Mouse (Mus musculus) MEL (cell line): ENCODE measurements at regions not wholly inside any gene's neighbourhood (a gene's known extent, or its start where the extent isn't known, plus 50 kb on each side); places are given as distances from the start of the nearest gene placed in this dataset.

ENCODE experiments used
- DNase-seq: peaks from one replicate; pipeline ENCODE4 v3.0.0; 2011; ENCODE audit warnings: low read depth, low spot score
- H3K27ac ChIP-seq: 2 replicates; pipeline ENCODE4 v1.5.1; 2012; ENCODE audit warnings: low read depth, mild to moderate bottlenecking, control low read depth, low read length, moderate library complexity; ENCODE audit not compliant: control insufficient read depth
- H3K27me3 ChIP-seq, 2 experiments: fragments of 150-350 bp in 1 of 2; sonication (generic) in 1 of 2; 2 replicates each; pipeline ENCODE4 v1.6.1; 2012; ENCODE audit warnings: low read length in 2 of 2, mild to moderate bottlenecking in 2 of 2, improper control_type of control experiment in 1 of 2, moderate library complexity in 1 of 2; ENCODE audit not compliant: insufficient read depth in 2 of 2, control insufficient read depth in 1 of 2
- H3K36me3 ChIP-seq, 2 experiments: 2 replicates each; pipeline ENCODE4 v1.6.1; 2012 to 2014; ENCODE audit warnings: low read length in 2 of 2, improper control_type of control experiment in 1 of 2, inconsistent platforms in 1 of 2, mild to moderate bottlenecking in 1 of 2; ENCODE audit not compliant: insufficient read depth in 2 of 2, control insufficient read depth in 1 of 2
- H3K4me1 ChIP-seq, 2 experiments: fragments of 150-350 bp in 1 of 2; sonication (generic) in 1 of 2; 2 replicates each; pipeline ENCODE4 v1.6.1; 2012; ENCODE audit warnings: low read length in 2 of 2, improper control_type of control experiment in 1 of 2, mild to moderate bottlenecking in 1 of 2; ENCODE audit not compliant: insufficient read depth in 2 of 2, control insufficient read depth in 1 of 2
- H3K4me3 ChIP-seq, 2 experiments: fragments of 150-350 bp in 1 of 2; sonication (generic) in 1 of 2; 2 replicates each; pipeline ENCODE4 v1.5.1; 2012; ENCODE audit warnings: low read depth in 2 of 2, low read length in 2 of 2, mild to moderate bottlenecking in 2 of 2, moderate library complexity in 2 of 2, control low read depth in 1 of 2, improper control_type of control experiment in 1 of 2; ENCODE audit not compliant: control insufficient read depth in 1 of 2, insufficient read depth in 1 of 2
- H3K79me2 ChIP-seq: 2 replicates; pipeline ENCODE4 v1.6.1; 2012; ENCODE audit warnings: mild to moderate bottlenecking, low read length, moderate library complexity; ENCODE audit not compliant: control insufficient read depth, poor library complexity, insufficient read depth
- H3K9ac ChIP-seq: 2 replicates; pipeline ENCODE4 v1.6.1; 2012; ENCODE audit warnings: low read depth, mild to moderate bottlenecking, control low read depth, low read length, moderate library complexity; ENCODE audit not compliant: control insufficient read depth, poor library complexity, severe bottlenecking
- H3K9me3 ChIP-seq: fragments of 150-350 bp; sonication (generic); replicated peaks from 2 replicates; pipeline ENCODE4 v1.6.1; 2012; ENCODE audit warnings: mild to moderate bottlenecking, low read length, improper control_type of control experiment, moderate library complexity; ENCODE audit not compliant: insufficient read depth
- BHLHE40 ChIP-seq: IDR thresholded peaks from 2 replicates; pipeline ENCODE4 v1.6.1; 2012; ENCODE audit warnings: low read depth, mild to moderate bottlenecking, inconsistent platforms, low read length, improper control_type of control experiment, borderline replicate concordance
- E2F4 ChIP-seq: IDR thresholded peaks from 2 replicates; pipeline ENCODE4 v1.6.1; 2011; ENCODE audit warnings: low read depth, low read length, improper control_type of control experiment, borderline replicate concordance
- ELF1 ChIP-seq: IDR thresholded peaks from 2 replicates; pipeline ENCODE4 v1.6.1; 2014; ENCODE audit warnings: low read depth, mild to moderate bottlenecking, inconsistent platforms, low read length, improper control_type of control experiment, moderate library complexity
- EP300 ChIP-seq, 2 experiments: IDR thresholded peaks; 2 replicates each; pipeline ENCODE4 v1.6.1; 2011; ENCODE audit warnings: improper control_type of control experiment in 2 of 2, low read length in 2 of 2, low read depth in 1 of 2, mild to moderate bottlenecking in 1 of 2
- GATA1 ChIP-seq: IDR thresholded peaks from 2 replicates; pipeline ENCODE4 v1.6.1; 2011; ENCODE audit warnings: low read depth, low read length, improper control_type of control experiment
- HCFC1 ChIP-seq: IDR thresholded peaks from 2 replicates; pipeline ENCODE4 v1.6.1; 2012; ENCODE audit warnings: low read depth, mild to moderate bottlenecking, inconsistent platforms, low read length, improper control_type of control experiment, moderate library complexity
- JUND ChIP-seq: IDR thresholded peaks from 2 replicates; pipeline ENCODE4 v1.6.1; 2011; ENCODE audit warnings: low read depth, mild to moderate bottlenecking, improper control_type of control experiment, low read length
- KAT2A ChIP-seq: conservative IDR thresholded peaks from 2 replicates; pipeline ENCODE4 v1.6.1; 2012; ENCODE audit warnings: low read depth, low read length, improper control_type of control experiment, inconsistent platforms
- MAFK ChIP-seq: IDR thresholded peaks from 2 replicates; pipeline ENCODE4 v1.6.1; 2011; ENCODE audit warnings: low read depth, mild to moderate bottlenecking, low read length, improper control_type of control experiment, borderline replicate concordance
- MAX ChIP-seq: IDR thresholded peaks from 2 replicates; pipeline ENCODE4 v1.6.1; 2011; ENCODE audit warnings: low read length, improper control_type of control experiment
- MAZ ChIP-seq: IDR thresholded peaks from 2 replicates; pipeline ENCODE4 v1.6.1; 2012; ENCODE audit warnings: low read depth, mild to moderate bottlenecking, inconsistent platforms, low read length, improper control_type of control experiment
- MEF2A ChIP-seq: IDR thresholded peaks from 2 replicates; pipeline ENCODE4 v1.6.1; 2014; ENCODE audit warnings: low read depth, mild to moderate bottlenecking, inconsistent platforms, low read length, improper control_type of control experiment; ENCODE audit not compliant: poor library complexity, insufficient replicate concordance, severe bottlenecking; ENCODE audit errors: extremely low read depth
- MYB ChIP-seq: IDR thresholded peaks from 2 replicates; pipeline ENCODE4 v1.6.1; 2011; ENCODE audit warnings: mild to moderate bottlenecking, low read depth, low read length, improper control_type of control experiment
- NELFE ChIP-seq: IDR thresholded peaks from 2 replicates; pipeline ENCODE4 v1.6.1; 2011; ENCODE audit warnings: low read depth, low read length, improper control_type of control experiment
- POLR2A ChIP-seq, 2 experiments: IDR thresholded peaks; 2 replicates each; pipeline ENCODE4 v1.6.1; 2011 to 2012; ENCODE audit warnings: low read length in 2 of 2, mild to moderate bottlenecking in 2 of 2, control low read depth in 1 of 2, improper control_type of control experiment in 1 of 2, low read depth in 1 of 2, moderate library complexity in 1 of 2; ENCODE audit not compliant: control insufficient read depth in 1 of 2, insufficient read depth in 1 of 2, poor library complexity in 1 of 2
- POLR2AphosphoS2 ChIP-seq: IDR thresholded peaks from 2 replicates; pipeline ENCODE4 v1.6.1; 2011; ENCODE audit warnings: low read length, improper control_type of control experiment
- POLR2AphosphoS5 ChIP-seq: IDR thresholded peaks from 2 replicates; pipeline ENCODE4 v1.6.1; 2012; ENCODE audit warnings: low read depth, borderline replicate concordance, mild to moderate bottlenecking, inconsistent platforms, low read length, moderate library complexity, mixed read lengths
- RCOR1 ChIP-seq: IDR thresholded peaks from 2 replicates; pipeline ENCODE4 v1.6.1; 2012; ENCODE audit warnings: low read depth, mild to moderate bottlenecking, inconsistent platforms, low read length, improper control_type of control experiment
- TAL1 ChIP-seq: IDR thresholded peaks from 2 replicates; pipeline ENCODE4 v1.6.1; 2012; ENCODE audit warnings: mild to moderate bottlenecking, inconsistent platforms, low read length, moderate library complexity, mixed read lengths
- TBP ChIP-seq: IDR thresholded peaks from 2 replicates; pipeline ENCODE4 v1.8.0; 2011; ENCODE audit warnings: low read depth, low read length, improper control_type of control experiment
- TCF12 ChIP-seq: IDR thresholded peaks from 2 replicates; pipeline ENCODE4 v1.6.1; 2014; ENCODE audit warnings: low read depth, mild to moderate bottlenecking, inconsistent platforms, low read length, improper control_type of control experiment, moderate library complexity
- USF1 ChIP-seq: IDR thresholded peaks from 2 replicates; pipeline ENCODE4 v1.6.1; 2014; ENCODE audit warnings: low read depth, mild to moderate bottlenecking, inconsistent platforms, low read length, improper control_type of control experiment, moderate library complexity
- ZC3H11A ChIP-seq: IDR thresholded peaks from 2 replicates; pipeline ENCODE4 v1.6.1; 2012; ENCODE audit warnings: low read depth, mild to moderate bottlenecking, inconsistent platforms, low read length, improper control_type of control experiment
- ZNF384 ChIP-seq: IDR thresholded peaks from 2 replicates; pipeline ENCODE4 v1.6.1; 2012; ENCODE audit warnings: low read depth, mild to moderate bottlenecking, inconsistent platforms, low read length, improper control_type of control experiment

DNA sequence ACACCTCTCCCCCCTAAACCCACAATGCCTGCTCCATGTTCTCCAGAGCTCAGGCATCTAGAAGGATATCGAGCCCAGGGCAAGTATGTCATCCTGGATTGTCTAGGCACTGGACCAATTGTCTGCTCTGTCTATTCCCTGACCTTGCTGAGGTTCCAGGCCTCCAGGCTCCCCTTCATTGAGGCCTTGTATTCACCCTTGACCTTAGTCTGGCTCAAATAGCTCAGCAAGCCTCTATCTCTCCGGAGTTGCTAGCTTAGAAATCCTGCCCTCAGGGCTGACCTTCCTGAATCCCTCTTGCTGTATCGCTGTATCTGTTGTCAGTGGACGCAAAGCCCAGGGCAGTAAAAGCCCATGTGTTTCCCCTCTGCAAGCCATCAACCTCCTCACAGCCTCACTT, 85.0 kb downstream of the Dll1 start:
- H3K4me1 ChIP-seq: no peaks in the 10 kb centered on the region
- TF ChIP-seq TCF12: no peak
- TF ChIP-seq KAT2A: no peak
- TF ChIP-seq TBP: no peak
- no peak for TF ChIP-seq POLR2A (IDR thresholded peaks at IDR 0.05; ENCODE audit: control insufficient read depth in 1 of 2, insufficient read depth in 1 of 2, low read depth in 1 of 2, low read length in 2 of 2, poor library complexity in 1 of 2)
- no peak for TF ChIP-seq MAFK
- no peak for TF ChIP-seq ELF1
- TF ChIP-seq POLR2AphosphoS2: no peak
- no peak for TF ChIP-seq ZNF384
- TF ChIP-seq TAL1: no peak
- TF ChIP-seq GATA1: no peak
- no peak for TF ChIP-seq USF1
- no peak for TF ChIP-seq HCFC1
- TF ChIP-seq E2F4: no peak
- TF ChIP-seq BHLHE40: no peak
- TF ChIP-seq MEF2A: no peak
- no peak for TF ChIP-seq MAZ
- no peak for TF ChIP-seq EP300 (IDR thresholded peaks at IDR 0.05; ENCODE audit: low read depth in 1 of 2, low read length in 2 of 2)
- no peak for TF ChIP-seq JUND
- TF ChIP-seq POLR2AphosphoS5: no peak
- no peak for TF ChIP-seq MYB
- H3K9me3 ChIP-seq: no peaks in the 10 kb centered on the region
- no peak for DNase-seq
- no peak overlapping the region for H3K4me3 ChIP-seq
- H3K9ac ChIP-seq: no peak overlapping the region
- no peaks in the 10 kb centered on the region for H3K79me2 ChIP-seq
- H3K36me3 ChIP-seq: no peaks in the 10 kb centered on the region
- H3K27me3 ChIP-seq: no peaks in the 10 kb centered on the region; a peak in 2 of 4 replicates
- H3K27ac ChIP-seq: no peak overlapping the region

DNA sequence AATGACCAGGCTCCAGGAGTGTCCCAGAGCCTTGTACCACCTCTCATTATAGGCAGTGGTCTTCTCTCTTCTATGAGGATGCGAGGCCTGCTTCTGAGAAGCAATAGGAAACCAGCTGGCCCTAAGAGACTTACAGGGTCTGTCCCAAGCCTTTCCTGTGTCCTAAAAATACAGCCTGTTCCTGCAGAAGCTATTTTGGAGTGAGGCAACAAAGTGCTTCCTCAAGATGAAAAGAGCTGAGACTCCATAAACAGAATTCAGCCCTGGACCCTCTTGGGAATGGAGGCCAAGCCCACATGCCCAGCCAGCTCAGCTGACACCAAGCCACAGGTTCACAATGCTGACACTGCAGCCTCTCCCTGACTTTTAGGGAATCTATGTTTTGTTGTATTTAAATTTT, 86.3 kb downstream of the Dll1 start:
- DNase-seq: no peak
- no peak overlapping the region for H3K4me3 ChIP-seq
- H3K9ac ChIP-seq: no peak overlapping the region
- H3K4me1 ChIP-seq: no peaks in the 10 kb centered on the region
- TF ChIP-seq POLR2AphosphoS2 (no peak), RCOR1 (no peak), NELFE (no peak), GATA1 (no peak), POLR2A (IDR thresholded peaks at IDR 0.05; ENCODE audit: control insufficient read depth in 1 of 2, insufficient read depth in 1 of 2, low read depth in 1 of 2, low read length in 2 of 2, poor library complexity in 1 of 2) (no peak), MAX (no peak), ZC3H11A (no peak), POLR2AphosphoS5 (no peak), ZNF384 (no peak), MAZ (no peak)
- no peaks in the 10 kb centered on the region for H3K9me3 ChIP-seq
- no peaks in the 10 kb centered on the region for H3K36me3 ChIP-seq
- H3K27ac ChIP-seq: no peak overlapping the region
- no peaks in the 10 kb centered on the region; a peak in 1 of 4 replicates for H3K27me3 ChIP-seq
- no peaks in the 10 kb centered on the region for H3K79me2 ChIP-seq
